Mouse (Mus musculus) urinary bladder, adult 18-20 months (tissue): ENCODE measurements around the gene Dcaf12l1.
"Not testable (repeated sequence)": the region's sequence is repeated elsewhere in the genome, so short reads cannot be mapped to it uniquely, and the experiment has no call there.

Experiments used
- DNase-seq, 2 experiments: peaks; one replicate each; pipeline ENCODE4 v3.0.0; 2022; ENCODE audit warnings: low spot score in 2 of 2, mixed read lengths in 2 of 2

Gene Dcaf12l1

DNA sequence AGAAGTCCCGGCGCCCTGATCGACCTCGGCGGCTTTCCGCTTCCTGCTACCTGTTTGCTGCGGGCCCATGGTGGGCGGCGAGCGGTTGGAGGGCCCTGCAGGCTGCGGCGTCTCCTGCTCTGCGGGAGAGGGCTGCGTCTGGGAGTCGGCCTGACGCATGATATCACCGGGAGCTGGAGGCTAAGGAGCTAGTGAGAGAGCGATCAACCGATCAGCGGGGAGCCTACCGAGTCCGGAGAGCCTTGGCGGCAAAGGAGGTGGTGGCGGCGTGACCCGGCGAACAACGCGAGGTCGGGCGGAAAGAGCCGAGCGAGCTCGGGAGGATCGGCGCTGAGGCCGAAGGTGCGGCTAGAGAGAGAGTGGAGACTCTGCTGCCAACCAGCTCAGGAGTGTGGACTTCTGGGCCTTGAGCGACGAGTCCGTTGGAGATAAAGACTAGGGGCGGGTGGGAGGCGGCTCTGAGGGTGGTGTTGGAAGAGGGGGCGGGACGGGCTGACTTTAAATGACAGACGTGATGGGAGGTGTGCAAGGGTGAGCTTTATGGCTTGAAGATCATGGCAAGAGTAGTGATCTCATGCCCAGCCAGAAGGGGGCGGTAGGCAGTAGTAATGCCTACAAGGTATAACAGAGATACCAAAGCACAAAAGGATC is at the start of gene Dcaf12l1:
Gene Dcaf12l1, minus strand, starts transcription at position 437 of the 651 bp plus-strand sequence.
- peak; percentile 50 to 56 for DNase-seq

- not testable (repeated sequence) for DNase-seq
Measured at GRCm38 (mm10) chrX:44809356-44809755, 19.4 kb upstream of the Dcaf12l1 start.

DNA sequence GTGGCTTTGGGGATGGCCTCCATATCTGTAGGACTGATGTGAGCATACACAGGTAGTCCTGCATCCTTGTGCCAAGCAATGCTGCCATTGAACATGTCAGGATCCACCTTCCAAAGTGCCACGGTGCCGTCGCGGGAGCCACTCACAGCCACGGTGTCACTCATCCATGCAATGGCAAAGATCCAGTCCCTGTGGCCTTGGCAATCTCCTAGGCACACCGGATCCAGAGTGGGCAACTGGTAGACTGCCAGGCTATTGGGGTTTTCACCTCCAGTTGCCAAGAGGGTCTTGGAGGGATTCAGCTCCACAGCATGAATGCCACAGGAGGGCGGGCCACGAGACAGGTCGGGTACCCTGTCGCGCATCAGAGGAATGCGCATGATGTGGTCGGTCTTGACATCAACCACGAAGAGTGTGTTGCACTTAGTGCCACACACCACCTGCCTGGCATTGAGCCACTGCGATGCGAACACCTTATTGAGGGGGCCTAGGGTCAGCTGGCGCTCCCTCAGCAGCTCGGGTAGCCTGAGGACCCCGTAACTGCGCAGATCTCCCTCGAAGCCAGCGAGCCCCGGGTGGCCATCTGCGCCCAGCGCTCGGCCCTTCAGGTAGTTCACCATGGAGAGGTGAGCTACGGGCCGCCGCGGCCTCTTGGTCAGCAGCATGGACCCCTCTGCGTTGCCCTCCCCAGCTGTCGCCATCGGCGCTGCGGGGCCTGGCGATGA is 799 bp downstream of the Dcaf12l1 start:
- DNase-seq = no peak
